Mouse (Mus musculus) urinary bladder, adult 18-20 months (tissue): ENCODE measurements at regions not wholly inside any gene's neighbourhood (a gene's known extent, or its start where the extent isn't known, plus 50 kb on each side); places are given as distances from the start of the nearest gene placed in this dataset.
"Not testable (repeated sequence)": the region's sequence is repeated elsewhere in the genome, so short reads cannot be mapped to it uniquely, and the experiment has no call there.

ENCODE experiments used
- DNase-seq, 2 experiments: peaks; one replicate each; pipeline ENCODE4 v3.0.0; 2022; ENCODE audit warnings: low spot score in 2 of 2, mixed read lengths in 2 of 2

- DNase-seq = no peak
These were observed 524.3 kb upstream of the Kif18a start for GRCm38 (mm10) chr2:108756251-108756650.

- DNase-seq = no peak
These were observed 515.8 kb upstream of the Kif18a start for GRCm38 (mm10) chr2:108764703-108765102.

DNA sequence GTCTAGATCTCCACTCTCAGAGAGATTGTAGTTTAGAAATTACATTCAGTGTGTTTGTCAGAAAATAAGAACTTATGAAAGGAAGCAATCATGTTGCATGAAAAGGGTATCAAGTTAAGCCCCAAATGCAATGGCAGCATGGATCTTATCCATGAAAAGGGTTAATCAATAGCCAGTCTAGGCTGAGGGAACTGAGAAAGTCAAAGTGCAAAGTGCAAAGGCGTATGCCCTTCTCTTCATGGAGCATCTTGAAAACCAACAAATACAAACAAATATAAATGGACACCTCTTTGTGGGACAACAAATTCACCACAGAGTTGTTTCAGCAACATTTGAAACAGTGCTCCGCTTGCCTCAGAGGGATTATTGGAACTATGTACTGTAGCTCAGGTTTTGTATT lies 514.1 kb upstream of the Kif18a start:
- DNase-seq = no peak

DNA sequence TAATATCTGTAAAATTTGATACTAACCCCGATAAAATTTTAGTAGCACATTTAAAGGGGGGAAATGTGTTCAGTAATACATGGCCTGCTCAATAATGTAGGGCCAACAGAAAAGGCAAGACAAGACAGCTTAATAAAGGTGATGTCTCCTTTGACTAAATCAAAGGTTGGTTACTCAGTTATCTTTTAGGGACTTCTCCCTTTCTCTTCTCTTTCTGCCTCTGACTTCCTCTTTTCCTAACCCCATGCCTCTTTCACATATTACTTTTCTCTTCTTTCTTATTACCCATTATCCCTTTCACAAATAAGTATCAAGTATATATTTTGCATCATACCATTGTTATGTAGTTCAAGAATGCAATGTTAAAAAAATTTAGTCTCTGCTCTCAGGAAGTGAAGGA lies 510.2 kb upstream of the Kif18a start:
- DNase-seq = no peak

DNA sequence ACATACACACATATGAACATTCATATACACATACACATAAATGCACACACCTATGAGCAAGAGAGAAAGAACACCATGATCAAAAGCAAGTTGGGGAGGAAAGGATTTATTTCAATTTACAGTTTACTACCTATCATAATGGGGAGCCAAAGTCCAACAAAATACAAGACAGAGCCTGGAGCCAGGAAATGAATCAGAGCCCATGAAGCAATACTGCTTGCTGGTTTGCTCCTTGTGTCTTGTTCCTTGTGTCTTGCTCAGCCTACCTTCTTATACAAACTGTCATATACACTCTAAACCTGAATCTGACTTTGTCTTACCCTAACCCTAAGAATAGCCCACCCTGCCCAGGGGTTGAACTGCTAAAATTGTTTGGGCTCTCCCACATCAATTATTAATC lies 497.1 kb upstream of the Kif18a start:
- DNase-seq = no peak

DNA sequence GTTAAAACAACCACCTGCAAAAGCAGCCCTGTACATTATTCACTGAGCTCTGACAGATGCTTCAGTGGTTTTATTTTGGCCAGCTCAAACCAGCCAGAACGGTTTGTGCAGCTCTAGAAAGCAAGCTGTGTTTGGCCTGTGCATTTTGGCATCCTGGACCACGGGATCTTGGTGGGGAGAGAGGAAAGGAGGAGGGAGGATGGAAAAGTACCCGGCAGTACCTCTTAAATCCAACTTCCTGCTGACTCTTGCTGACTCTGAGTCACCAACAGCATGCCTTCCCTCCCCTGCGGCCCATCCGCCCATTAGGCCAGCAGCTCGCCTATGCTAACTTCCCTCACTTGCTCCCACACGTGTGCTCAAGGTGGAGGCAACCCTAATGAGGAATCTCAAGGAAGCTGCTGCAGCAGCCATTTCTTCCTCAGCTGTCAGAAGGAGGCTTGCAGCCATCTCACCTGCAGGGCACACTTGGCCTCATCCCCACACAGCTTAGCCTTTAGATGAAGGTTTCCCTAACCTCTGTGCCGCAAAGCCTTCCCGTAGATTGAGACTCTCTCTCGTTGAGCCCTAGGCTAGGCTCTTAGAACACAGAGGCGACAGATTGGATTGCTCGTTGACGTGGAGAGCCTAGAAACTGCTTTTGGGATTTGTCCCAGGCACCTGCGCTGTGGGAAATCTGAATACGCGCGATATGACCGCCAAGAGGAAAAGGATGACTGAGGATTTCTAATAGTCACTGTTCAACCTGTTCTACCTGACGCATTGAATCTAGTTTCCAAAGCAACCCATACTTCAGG lies 495.2 kb upstream of the Kif18a start:
- DNase-seq = no peak

DNA sequence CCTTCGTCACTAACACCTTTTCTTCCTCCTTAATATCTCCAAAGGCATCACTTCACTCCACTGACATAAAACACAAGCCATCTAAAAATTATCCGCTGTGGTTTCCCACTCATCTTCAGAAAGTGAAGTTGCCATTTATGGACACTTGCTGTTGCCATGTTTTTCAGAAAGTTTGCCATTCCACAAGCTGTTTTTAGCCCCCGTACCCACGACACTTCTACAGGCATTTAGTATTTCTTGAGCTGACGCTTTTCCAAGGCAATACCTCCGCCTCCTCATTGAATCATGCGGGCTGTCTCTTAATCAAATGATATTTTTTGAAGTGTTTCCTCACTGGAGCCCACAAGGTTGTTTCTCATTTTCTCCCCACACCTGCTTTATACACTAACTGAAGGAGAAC lies 491.4 kb upstream of the Kif18a start:
- DNase-seq = no peak

GRCm38 (mm10) chr2:108795145-108795544 lies 485.4 kb upstream of the Kif18a start:
- DNase-seq = no peak

- no peak for DNase-seq
These were observed 483.5 kb upstream of the Kif18a start for GRCm38 (mm10) chr2:108796816-108797581.

- no peak for DNase-seq
These were observed 468.2 kb upstream of the Kif18a start for GRCm38 (mm10) chr2:108812367-108812766.

GRCm38 (mm10) chr2:108813040-108813566 lies 467.4 kb upstream of the Kif18a start:
- no peak for DNase-seq

DNA sequence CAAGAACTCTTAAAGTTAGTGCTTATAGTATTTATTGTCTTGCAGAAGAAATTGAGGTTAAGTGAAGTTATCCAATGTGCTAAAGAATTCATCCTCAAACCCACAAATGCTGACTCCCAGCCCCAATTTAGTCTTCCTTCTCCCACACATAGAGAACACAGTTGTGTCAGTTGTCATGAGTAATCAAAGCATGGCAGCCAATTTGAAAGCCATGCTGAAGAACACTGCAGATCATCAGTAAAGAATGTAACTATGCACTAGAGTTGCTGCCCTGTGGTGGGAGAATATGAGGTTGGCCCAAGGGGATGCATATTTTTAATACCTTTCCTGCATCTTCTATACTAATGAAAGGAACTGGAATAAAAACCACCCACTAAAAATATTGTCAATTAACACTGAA lies 464.0 kb upstream of the Kif18a start:
- DNase-seq = no peak

- DNase-seq = no peak
These were observed 456.5 kb upstream of the Kif18a start for GRCm38 (mm10) chr2:108824025-108824424.

GRCm38 (mm10) chr2:108825981-108826380 lies 454.6 kb upstream of the Kif18a start:
- DNase-seq = no peak

GRCm38 (mm10) chr2:108827106-108827838 lies 453.3 kb upstream of the Kif18a start:
- DNase-seq = no peak

- DNase-seq = no peak
These were observed 452.4 kb upstream of the Kif18a start for GRCm38 (mm10) chr2:108827974-108828700.

- DNase-seq = not testable (repeated sequence)
These were observed 436.7 kb upstream of the Kif18a start for GRCm38 (mm10) chr2:108843855-108844254.

DNA sequence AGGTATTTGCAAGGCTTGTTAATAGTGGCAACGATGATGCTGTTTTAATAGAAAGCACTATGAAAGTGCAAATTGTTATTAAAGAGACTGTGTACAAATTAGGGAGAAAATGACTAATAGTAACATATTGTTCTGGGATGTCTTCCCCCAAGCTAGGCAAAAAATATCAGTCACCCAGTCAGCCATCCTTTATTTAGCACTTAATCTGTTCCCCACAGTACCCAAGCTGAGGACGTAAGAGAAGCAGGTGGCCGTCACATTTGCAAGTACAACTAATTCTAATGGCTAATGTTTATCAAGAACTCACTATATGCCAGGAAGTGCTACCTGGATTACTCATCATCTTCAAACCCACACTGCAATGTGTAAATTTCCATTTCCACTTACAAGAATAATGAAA lies 432.5 kb upstream of the Kif18a start:
- no peak for DNase-seq

DNA sequence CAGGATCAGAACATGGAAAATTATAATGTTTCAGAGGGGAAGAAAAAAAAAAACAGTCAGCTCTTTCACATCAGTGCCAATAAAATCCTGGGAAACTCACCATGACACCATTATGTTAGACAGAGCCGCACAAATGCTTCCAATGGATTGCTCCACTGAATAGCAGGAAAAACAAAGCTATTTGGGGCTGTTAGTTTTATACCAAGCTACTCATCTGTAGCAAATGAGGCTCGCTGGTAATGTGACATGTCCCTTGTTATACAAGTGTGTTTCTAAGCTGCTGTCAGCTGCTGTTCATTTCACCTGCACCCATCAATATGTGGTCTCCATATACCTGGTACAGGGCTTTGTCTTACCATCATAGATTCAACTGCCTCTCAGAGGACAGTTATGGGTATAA lies 426.1 kb upstream of the Kif18a start:
- no peak for DNase-seq

DNA sequence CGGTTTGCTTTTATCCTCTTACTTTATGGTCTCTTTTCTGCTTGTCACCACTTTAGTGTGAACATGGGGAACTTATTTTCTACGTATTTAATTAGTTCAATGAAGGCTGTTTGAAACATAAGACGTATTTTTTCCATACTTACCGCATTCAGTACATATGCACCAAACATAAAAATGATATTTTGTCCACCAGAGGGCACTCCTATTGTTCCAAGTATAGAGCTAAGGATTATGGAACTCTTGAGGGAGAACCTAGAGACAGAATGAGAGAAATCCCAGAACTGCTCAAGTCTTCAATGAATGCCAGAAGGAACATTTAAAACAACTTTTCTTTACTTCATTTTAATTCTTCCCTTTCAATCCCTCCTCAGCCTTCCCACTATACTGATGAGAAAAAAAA lies 403.4 kb upstream of the Kif18a start:
- DNase-seq = no peak

DNA sequence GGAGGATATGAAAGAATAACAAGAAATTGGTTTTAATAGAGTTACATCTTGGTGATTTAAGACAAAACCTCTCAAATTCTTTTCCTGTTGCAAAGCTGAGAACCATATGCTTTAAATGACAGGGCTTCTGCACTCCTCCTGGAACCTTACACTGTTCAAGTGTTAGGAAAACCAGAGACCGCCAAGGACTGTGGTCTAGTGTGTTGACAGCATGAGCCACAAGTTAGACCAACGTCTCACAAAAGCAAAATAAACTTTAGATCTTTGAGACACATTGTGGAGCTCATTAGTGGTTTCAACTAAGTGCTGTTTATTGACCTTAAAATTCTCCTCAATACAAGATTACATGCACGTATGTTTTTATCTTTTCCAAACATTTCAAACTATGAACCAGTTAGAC lies 402.9 kb upstream of the Kif18a start:
- DNase-seq = no peak
